Mouse (Mus musculus): Measurements from ENCODE around the gene Rps6kl1. TPM values are rescaled to one million over a fixed set of nuclear protein-coding genes. Genes with fewer than 3 reads are reported as not detected.

The Rps6kl1 gene
- polyA plus RNA-seq, 2 experiments: 0.31 to 0.57 TPM

DNA sequence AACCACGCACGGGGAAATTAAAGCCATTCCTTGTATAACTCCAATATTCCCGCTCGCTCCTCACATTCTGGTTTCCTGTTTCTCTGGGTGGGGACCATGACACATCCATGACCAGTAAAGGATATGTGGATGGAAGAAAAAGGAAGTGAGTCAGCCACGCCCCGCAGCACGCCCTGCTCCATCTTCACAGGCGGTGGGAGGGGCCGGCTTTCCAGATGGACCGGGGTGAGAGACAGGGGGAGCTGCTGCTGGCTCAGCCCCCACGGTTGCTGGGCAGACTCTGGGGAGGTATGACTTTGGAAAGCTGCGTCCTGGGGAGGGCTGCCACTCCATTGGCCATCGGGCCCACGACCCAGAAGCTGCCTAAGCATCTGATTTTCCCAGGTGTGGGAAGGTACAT, 57.1 kb downstream of the Rps6kl1 start:
- Histone ChIP-seq H3K36me3 (replicated peaks; ENCODE audit: control insufficient read depth, insufficient read depth, low read depth) (peaks cover 2% of the 10 kb centered on the region; the same call in 1 of the 2 replicates), H3K9me3 (ENCODE audit: control insufficient read depth, low read length) (no peaks in the 10 kb centered on the region), H3K9ac (replicated peaks) (no peak overlapping the region), H3K4me1 (replicated peaks; ENCODE audit: control insufficient read depth in 2 of 2, insufficient read depth in 2 of 2, low read length in 1 of 2) (peaks cover 4 to 17% of the 10 kb centered on the region in 2 experiments; a peak in 2 of 4 replicates), H3K27ac (no peak overlapping the region), H3K4me3 (ENCODE audit: insufficient read depth in 1 of 2, low read depth in 2 of 2, low read length in 2 of 2) (no peak overlapping the region), H3K4me2 (ENCODE audit: low read depth) (no peak overlapping the region), H3K27me3 (ENCODE audit: control insufficient read depth, insufficient read depth, low read length) (no peaks in the 10 kb centered on the region)
- DNase-seq (ENCODE audit: low read depth in 3 of 3, low spot score in 3 of 3): no peak
- ATAC-seq (ENCODE audit: insufficient read depth): no peak
- TF ChIP-seq CTCF (IDR thresholded peaks at IDR 0.05; ENCODE audit: low read depth): no peak
- no peak for TF ChIP-seq EP300 (IDR thresholded peaks at IDR 0.05; ENCODE audit: low read depth)
- 26% methylated on average over 14 of the region's 14 CpGs for WGBS (ENCODE audit: insufficient replicate concordance)

DNA sequence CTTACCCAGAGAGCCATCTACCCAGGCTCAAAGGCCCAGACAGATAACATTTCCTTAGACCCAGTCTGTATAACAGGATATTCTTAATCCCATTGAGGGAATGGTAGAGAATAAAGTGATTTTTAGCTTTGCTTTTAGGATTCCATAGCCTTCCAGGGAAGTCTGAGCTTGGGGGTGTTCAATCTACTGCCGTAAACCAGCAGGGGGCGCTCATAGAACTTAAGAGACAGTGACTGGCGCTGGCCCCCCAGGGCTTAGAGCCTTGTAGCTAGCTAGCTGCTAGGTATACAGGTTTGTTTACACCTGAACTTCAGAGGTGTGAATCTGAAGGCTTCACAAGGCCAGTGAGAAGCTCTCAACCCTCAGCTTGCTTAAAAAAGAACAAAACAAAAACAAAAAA, 58.9 kb downstream of the Rps6kl1 start:
- TF ChIP-seq CTCF (IDR thresholded peaks at IDR 0.05; ENCODE audit: low read depth) (peak; percentile 84), EP300 (IDR thresholded peaks at IDR 0.05; ENCODE audit: low read depth) (no peak)
- DNase-seq (ENCODE audit: low read depth in 3 of 3, low spot score in 3 of 3): peak; percentile 54 to 63 (median 61)
- ATAC-seq (ENCODE audit: insufficient read depth): 0 out of 2 replicates have a peak, but pooled peaks have one; percentile 40
- H3K9me3 ChIP-seq (ENCODE audit: control insufficient read depth, low read length): no peaks in the 10 kb centered on the region
- no peak overlapping the region for H3K4me3 ChIP-seq (ENCODE audit: insufficient read depth in 1 of 2, low read depth in 2 of 2, low read length in 2 of 2)
- 3% methylated on average over 3 of the region's 3 CpGs for WGBS (ENCODE audit: insufficient replicate concordance)
- H3K27ac ChIP-seq: no peak overlapping the region
- no peak overlapping the region for H3K9ac ChIP-seq (replicated peaks)
- peaks cover 3% of the 10 kb centered on the region; the same call in 1 of the 2 replicates for H3K36me3 ChIP-seq (replicated peaks; ENCODE audit: control insufficient read depth, insufficient read depth, low read depth)
- H3K4me2 ChIP-seq (ENCODE audit: low read depth): no peak overlapping the region
- H3K27me3 ChIP-seq (ENCODE audit: control insufficient read depth, insufficient read depth, low read length): no peaks in the 10 kb centered on the region
- peaks cover 4 to 16% of the 10 kb centered on the region in 2 experiments; a peak in 2 of 4 replicates for H3K4me1 ChIP-seq (replicated peaks; ENCODE audit: control insufficient read depth in 2 of 2, insufficient read depth in 2 of 2, low read length in 1 of 2)

- Histone ChIP-seq H3K4me1 (replicated peaks; ENCODE audit: control insufficient read depth in 2 of 2, insufficient read depth in 2 of 2, low read length in 1 of 2) (peaks cover 4 to 15% of the 10 kb centered on the region in 2 experiments; a peak in 2 of 4 replicates), H3K27me3 (ENCODE audit: control insufficient read depth, insufficient read depth, low read length) (no peaks in the 10 kb centered on the region), H3K36me3 (replicated peaks; ENCODE audit: control insufficient read depth, insufficient read depth, low read depth) (peaks cover 3% of the 10 kb centered on the region; the same call in 1 of the 2 replicates), H3K9me3 (ENCODE audit: control insufficient read depth, low read length) (no peaks in the 10 kb centered on the region), H3K9ac (replicated peaks) (no peak overlapping the region), H3K4me2 (ENCODE audit: low read depth) (no peak overlapping the region), H3K27ac (no peak overlapping the region), H3K4me3 (ENCODE audit: insufficient read depth in 1 of 2, low read depth in 2 of 2, low read length in 2 of 2) (no peak overlapping the region)
- ATAC-seq (ENCODE audit: insufficient read depth) (peak; percentile 72), DNase-seq (ENCODE audit: low read depth in 3 of 3, low spot score in 3 of 3) (peak in 1 of 3 experiments; percentile 22)
- WGBS (ENCODE audit: insufficient replicate concordance): 20% methylated on average over 3 of the region's 3 CpGs
- TF ChIP-seq EP300 (IDR thresholded peaks at IDR 0.05; ENCODE audit: low read depth): peak; percentile 57; the same call in 1 of the 2 replicates
- TF ChIP-seq CTCF (IDR thresholded peaks at IDR 0.05; ENCODE audit: low read depth): no peak
Measured at GRCm38 (mm10) chr12:85091190-85091589, 59.9 kb downstream of the Rps6kl1 start.

GRCm38 (mm10) chr12:85087845-85088244, 63.2 kb downstream of the Rps6kl1 start:
- Histone ChIP-seq H3K27me3 (ENCODE audit: control insufficient read depth, insufficient read depth, low read length) (no peaks in the 10 kb centered on the region), H3K27ac (no peak overlapping the region), H3K9ac (replicated peaks) (no peak overlapping the region), H3K36me3 (replicated peaks; ENCODE audit: control insufficient read depth, insufficient read depth, low read depth) (peaks cover 3% of the 10 kb centered on the region; the same call in 1 of the 2 replicates), H3K4me1 (replicated peaks; ENCODE audit: control insufficient read depth in 2 of 2, insufficient read depth in 2 of 2, low read length in 1 of 2) (peaks cover 4 to 15% of the 10 kb centered on the region in 2 experiments; a peak in 2 of 4 replicates), H3K4me3 (ENCODE audit: insufficient read depth in 1 of 2, low read depth in 2 of 2, low read length in 2 of 2) (no peak overlapping the region), H3K4me2 (ENCODE audit: low read depth) (no peak overlapping the region), H3K9me3 (ENCODE audit: control insufficient read depth, low read length) (no peaks in the 10 kb centered on the region)
- WGBS (ENCODE audit: insufficient replicate concordance): 88% methylated on average over 12 of the region's 12 CpGs
- no peak for ATAC-seq (ENCODE audit: insufficient read depth)
- TF ChIP-seq EP300 (IDR thresholded peaks at IDR 0.05; ENCODE audit: low read depth) (no peak), CTCF (IDR thresholded peaks at IDR 0.05; ENCODE audit: low read depth) (no peak)
- DNase-seq (ENCODE audit: low read depth in 3 of 3, low spot score in 3 of 3): no peak

Other genes with a start within 250 kb of the Rps6kl1 start
- 45.8 and 86.1 TPM in 2 replicates for gene Fcf1, start 180.4 kb downstream of the Rps6kl1 start, polyA plus RNA-seq (2012; rRNA removed)
- gene Fcf1, start 180.4 kb downstream of the Rps6kl1 start, polyA plus RNA-seq (2014; fragmentation: Nextera tagmentation; extraction: Ambion mirVana): 102 and 111 TPM in 2 replicates
- 15.4 and 16.1 TPM in 2 replicates for gene Arel1, start 180.4 kb downstream of the Rps6kl1 start, polyA plus RNA-seq (2012; rRNA removed)
- 14.8 and 17.4 TPM in 2 replicates for gene Arel1, start 180.4 kb downstream of the Rps6kl1 start, polyA plus RNA-seq (2014; fragmentation: Nextera tagmentation; extraction: Ambion mirVana)
- 6.4 and 9.8 TPM in 2 replicates for gene Ylpm1, start 154.9 kb downstream of the Rps6kl1 start, polyA plus RNA-seq (2012; rRNA removed)
- gene Ylpm1, start 154.9 kb downstream of the Rps6kl1 start, polyA plus RNA-seq (2014; fragmentation: Nextera tagmentation; extraction: Ambion mirVana): 8.3 and 9.7 TPM in 2 replicates
- 1.0 and 1.2 TPM in 2 replicates for gene Prox2, start 40.5 kb downstream of the Rps6kl1 start, polyA plus RNA-seq (2012; rRNA removed)
- gene Prox2, start 40.5 kb downstream of the Rps6kl1 start, polyA plus RNA-seq (2014; fragmentation: Nextera tagmentation; extraction: Ambion mirVana): 2.2 and 2.8 TPM in 2 replicates
- 54.6 and 73.7 TPM in 2 replicates for gene Dlst, start 40.4 kb downstream of the Rps6kl1 start, polyA plus RNA-seq (2012; rRNA removed)
- 59.2 and 67.8 TPM in 2 replicates for gene Dlst, start 40.4 kb downstream of the Rps6kl1 start, polyA plus RNA-seq (2014; fragmentation: Nextera tagmentation; extraction: Ambion mirVana)
- gene Pgf, start 26.5 kb upstream of the Rps6kl1 start, polyA plus RNA-seq (2012; rRNA removed): 0.09 and 0.32 TPM in 2 replicates
- 0.08 and 0.34 TPM in 2 replicates for gene Pgf, start 26.5 kb upstream of the Rps6kl1 start, polyA plus RNA-seq (2014; fragmentation: Nextera tagmentation; extraction: Ambion mirVana)
- 38.3 and 47.8 TPM in 2 replicates for gene Eif2b2, start 68.2 kb upstream of the Rps6kl1 start, polyA plus RNA-seq (2012; rRNA removed)
- 39.9 and 49.4 TPM in 2 replicates for gene Eif2b2, start 68.2 kb upstream of the Rps6kl1 start, polyA plus RNA-seq (2014; fragmentation: Nextera tagmentation; extraction: Ambion mirVana)
- 1.7 and 2.0 TPM in 2 replicates for gene Mlh3, start 119.3 kb upstream of the Rps6kl1 start, polyA plus RNA-seq (2012; rRNA removed)
- gene Mlh3, start 119.3 kb upstream of the Rps6kl1 start, polyA plus RNA-seq (2014; fragmentation: Nextera tagmentation; extraction: Ambion mirVana): 2.3 TPM in 2 replicates
- 24.2 and 27.1 TPM in 2 replicates for gene Acyp1, start 137.2 kb upstream of the Rps6kl1 start, polyA plus RNA-seq (2012; rRNA removed)
- gene Acyp1, start 137.2 kb upstream of the Rps6kl1 start, polyA plus RNA-seq (2014; fragmentation: Nextera tagmentation; extraction: Ambion mirVana): 65.3 and 68.5 TPM in 2 replicates
- 0.02 TPM in 2 replicates for gene Zc2hc1c, start 137.3 kb upstream of the Rps6kl1 start, polyA plus RNA-seq (2012; rRNA removed)
- gene Zc2hc1c, start 137.3 kb upstream of the Rps6kl1 start, polyA plus RNA-seq (2014; fragmentation: Nextera tagmentation; extraction: Ambion mirVana): 0.03 and 0.19 TPM in 2 replicates
- gene Nek9, start 188.1 kb upstream of the Rps6kl1 start, polyA plus RNA-seq (2012; rRNA removed): 6.6 and 8.8 TPM in 2 replicates
- gene Nek9, start 188.1 kb upstream of the Rps6kl1 start, polyA plus RNA-seq (2014; fragmentation: Nextera tagmentation; extraction: Ambion mirVana): 4.1 and 4.4 TPM in 2 replicates
- gene Tmed10, start 223.6 kb upstream of the Rps6kl1 start, polyA plus RNA-seq (2012; rRNA removed): 43.7 and 67.2 TPM in 2 replicates
- 174 and 175 TPM in 2 replicates for gene Tmed10, start 223.6 kb upstream of the Rps6kl1 start, polyA plus RNA-seq (2014; fragmentation: Nextera tagmentation; extraction: Ambion mirVana)

All from liver, embryonic 14.5 days (tissue).